Mouse (Mus musculus): ENCODE measurements around the gene Metrnl. TPM values are rescaled to one million over a fixed set of nuclear protein-coding genes. Genes with fewer than 3 reads are reported as not detected.

Gene Metrnl
- polyA plus RNA-seq, 1 experiment from 2014 or later = 6.4 TPM

DNA sequence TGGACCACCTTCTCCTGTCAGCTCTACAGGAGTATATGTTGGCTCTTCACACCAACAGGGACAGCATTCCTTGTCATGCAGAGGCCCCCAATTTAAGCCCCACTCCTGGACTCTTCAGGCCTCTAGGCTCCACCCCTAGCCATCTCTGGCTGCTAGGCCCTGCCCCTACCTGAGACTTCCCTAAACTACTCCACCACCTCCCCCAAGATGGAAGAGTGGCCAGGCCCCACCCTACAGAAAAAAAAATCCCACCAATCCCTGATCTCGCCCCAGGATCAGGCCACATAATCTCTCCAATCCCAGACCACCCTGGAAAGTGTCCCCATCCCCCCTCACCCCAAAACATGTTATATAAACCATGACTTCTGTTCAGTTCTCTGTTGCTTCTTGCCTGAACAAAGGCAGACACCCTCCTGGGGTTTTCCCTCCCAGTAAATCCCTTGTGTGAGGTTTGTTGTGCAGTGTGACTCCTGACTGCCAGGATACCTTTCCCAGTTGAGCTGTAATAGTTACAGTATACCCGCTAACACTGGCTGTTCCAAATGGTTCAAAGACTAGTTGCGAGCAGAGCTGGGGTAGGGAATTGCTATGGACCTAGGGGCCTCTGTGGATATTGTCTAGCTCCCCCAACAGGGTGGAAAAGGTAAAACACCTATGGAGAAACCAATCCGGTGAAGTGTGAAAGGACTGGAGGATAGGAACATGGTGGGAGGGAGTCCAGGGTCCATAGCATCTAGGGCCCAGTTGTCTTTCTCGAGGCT lies 5.9 kb upstream of the Metrnl start:
- H3K36me3 ChIP-seq = no peaks in the 10 kb centered on the region
- H3K9me3 ChIP-seq = no peaks in the 10 kb centered on the region
- no peaks in the 10 kb centered on the region for H3K4me1 ChIP-seq
- H3K27ac ChIP-seq = no peak overlapping the region
- H3K27me3 ChIP-seq (ENCODE audit: insufficient read depth, poor library complexity, severe bottlenecking) = peaks cover 10% of the 10 kb centered on the region
- no peak overlapping the region for H3K4me3 ChIP-seq
- DNase-seq (ENCODE audit: low spot score) = no peak
- whole genome bisulfite sequencing = 76% methylated on average over 5 of the region's 5 CpGs

DNA sequence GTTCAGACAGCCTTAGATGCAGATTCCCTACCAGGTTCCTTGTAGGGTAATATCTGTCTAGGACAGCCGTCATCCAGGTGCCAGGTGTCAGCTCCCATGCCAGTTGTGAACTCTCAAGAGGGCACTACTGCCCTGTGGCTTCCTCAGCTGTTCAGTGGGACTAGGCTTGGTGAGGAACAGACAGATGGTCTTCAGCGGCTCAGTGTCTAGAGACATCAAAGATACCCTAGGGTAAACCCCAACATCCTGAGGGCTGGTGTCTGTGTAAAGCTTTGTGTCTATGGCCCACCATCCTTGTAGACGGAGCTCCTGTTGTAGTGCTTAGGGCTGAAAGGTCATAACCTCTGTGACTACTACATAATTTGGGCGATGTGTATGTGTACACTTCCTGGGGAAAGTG lies 4.1 kb upstream of the Metrnl start:
- no peak for DNase-seq (ENCODE audit: low spot score)
- no peaks in the 10 kb centered on the region for H3K36me3 ChIP-seq
- no peaks in the 10 kb centered on the region for H3K9me3 ChIP-seq
- H3K4me1 ChIP-seq = no peaks in the 10 kb centered on the region
- no peak overlapping the region for H3K27ac ChIP-seq
- 71% methylated on average over 4 of the region's 4 CpGs for WGBS
- no peak overlapping the region for H3K4me3 ChIP-seq
- peaks cover 21% of the 10 kb centered on the region for H3K27me3 ChIP-seq (ENCODE audit: insufficient read depth, poor library complexity, severe bottlenecking)

DNA sequence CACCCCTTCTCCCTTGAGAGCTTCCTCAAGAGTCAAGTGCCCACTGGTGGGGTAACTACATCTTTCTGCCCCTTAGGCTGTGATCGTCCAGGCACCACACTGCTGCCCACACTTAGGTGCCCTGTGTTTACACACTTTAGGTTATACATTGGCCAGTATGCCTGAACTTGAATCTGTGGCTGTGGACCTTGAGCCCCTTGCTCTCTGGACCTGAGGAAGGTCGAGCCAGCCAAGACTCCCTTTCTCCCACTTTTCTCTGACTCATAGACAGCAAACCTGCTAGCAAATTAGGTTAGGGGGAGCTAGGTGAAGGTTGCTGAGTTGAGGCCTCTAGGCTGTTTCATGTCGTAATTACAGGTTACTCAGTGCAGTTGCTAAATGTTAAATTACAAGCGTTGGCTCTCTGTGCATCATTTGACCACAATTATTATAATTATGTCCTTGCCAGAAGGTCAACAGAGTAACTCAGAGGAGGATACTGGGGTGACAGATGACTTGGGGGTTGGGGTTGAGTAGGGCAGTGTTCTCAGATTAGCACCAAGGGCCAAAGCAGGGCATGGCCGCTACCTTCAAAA lies 2.9 kb upstream of the Metrnl start:
- peaks cover 31% of the 10 kb centered on the region for H3K27me3 ChIP-seq (ENCODE audit: insufficient read depth, poor library complexity, severe bottlenecking)
- H3K4me1 ChIP-seq = peaks cover 9% of the 10 kb centered on the region; the same call in 1 of the 2 replicates
- H3K4me3 ChIP-seq = no peak overlapping the region
- H3K27ac ChIP-seq = no peak overlapping the region
- WGBS = 69% methylated on average over 5 of the region's 5 CpGs
- no peaks in the 10 kb centered on the region for H3K9me3 ChIP-seq
- no peak for DNase-seq (ENCODE audit: low spot score)
- no peaks in the 10 kb centered on the region for H3K36me3 ChIP-seq

DNA sequence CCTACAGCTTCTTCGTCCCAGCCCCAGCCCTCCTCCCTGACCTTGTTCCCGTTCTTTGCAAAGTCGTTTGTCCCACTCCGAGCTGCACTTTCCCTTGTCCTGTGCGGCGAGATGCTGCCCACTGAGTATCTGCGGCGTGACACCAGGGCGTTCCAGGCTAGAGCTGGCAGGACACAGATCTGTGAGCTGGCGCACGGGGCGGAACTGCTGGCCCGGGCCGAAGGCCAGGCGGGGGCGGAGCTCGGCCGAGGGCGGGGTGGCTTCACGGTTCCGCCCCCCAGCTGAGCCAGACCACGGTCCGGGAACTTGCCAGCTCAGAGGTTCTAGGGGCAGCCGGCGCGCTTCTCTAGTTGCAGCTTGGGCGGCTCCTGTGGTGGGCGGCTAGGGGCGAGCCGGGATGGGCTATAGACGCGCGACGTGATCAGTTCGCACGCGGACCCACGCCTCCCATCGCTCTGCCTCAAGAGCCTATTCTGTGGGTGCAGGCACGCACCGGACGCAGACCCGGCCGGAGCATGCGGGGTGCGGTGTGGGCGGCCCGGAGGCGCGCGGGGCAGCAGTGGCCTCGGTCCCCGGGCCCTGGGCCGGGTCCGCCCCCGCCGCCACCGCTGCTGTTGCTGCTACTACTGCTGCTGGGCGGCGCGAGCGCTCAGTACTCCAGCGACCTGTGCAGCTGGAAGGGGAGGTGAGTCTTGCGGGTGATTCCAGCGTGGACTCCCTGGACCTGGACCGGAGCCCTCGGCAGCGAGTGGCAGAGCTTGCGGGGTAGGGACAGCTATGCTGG lies 959 bp downstream of the Metrnl start:
- DNase-seq (ENCODE audit: low spot score) = peak; percentile 90
- Histone ChIP-seq H3K27ac (peak overlapping the region; percentile 75), H3K9me3 (no peaks in the 10 kb centered on the region), H3K4me1 (peaks cover 14% of the 10 kb centered on the region; the same call in 1 of the 2 replicates), H3K27me3 (ENCODE audit: insufficient read depth, poor library complexity, severe bottlenecking) (peaks cover 58% of the 10 kb centered on the region), H3K4me3 (peak overlapping the region; percentile 76), H3K36me3 (no peaks in the 10 kb centered on the region)
- under 1% methylated on average over 69 of the region's 69 CpGs for WGBS

DNA sequence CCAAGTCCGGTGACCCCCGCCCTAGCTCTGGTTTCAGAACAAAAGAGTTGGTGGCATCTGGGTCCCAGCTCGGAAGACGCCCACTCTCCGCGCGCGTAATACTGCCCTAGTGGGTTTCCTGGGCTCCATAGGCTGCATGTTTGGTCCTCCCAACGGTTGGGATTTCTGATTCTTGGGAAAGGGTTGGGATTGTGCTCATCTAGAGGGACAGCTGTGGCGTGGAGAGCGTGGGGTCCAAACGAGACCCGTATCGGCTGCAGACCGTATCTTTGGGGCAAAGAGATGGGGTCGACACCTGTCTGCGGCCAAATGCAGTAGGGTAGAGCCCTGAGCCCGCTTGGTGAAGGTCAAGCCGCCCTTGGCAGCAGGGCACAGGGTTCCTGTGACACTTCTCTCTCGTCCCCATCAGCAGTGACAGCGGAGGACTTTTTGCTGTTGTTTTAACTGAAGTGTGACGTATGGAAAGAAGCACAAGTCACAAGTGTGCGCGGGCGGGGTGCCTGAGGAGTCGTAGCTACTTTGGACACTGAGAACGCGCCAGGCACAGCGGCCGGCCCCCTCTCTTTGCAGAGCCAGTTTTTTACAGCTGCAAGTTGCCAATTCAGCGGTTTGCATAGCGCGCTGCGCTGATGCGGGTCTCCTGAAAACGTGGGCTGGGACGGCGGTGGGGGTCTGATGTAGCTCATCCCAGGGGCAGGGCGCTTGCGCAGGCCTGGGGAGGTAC lies 1.7 kb downstream of the Metrnl start:
- H3K36me3 ChIP-seq = no peaks in the 10 kb centered on the region
- H3K4me1 ChIP-seq = peaks cover 14% of the 10 kb centered on the region; the same call in 1 of the 2 replicates
- H3K27me3 ChIP-seq (ENCODE audit: insufficient read depth, poor library complexity, severe bottlenecking) = peaks cover 65% of the 10 kb centered on the region
- H3K9me3 ChIP-seq = no peaks in the 10 kb centered on the region
- peak overlapping the region; percentile 76 for H3K4me3 ChIP-seq
- 2% methylated on average over 40 of the region's 40 CpGs for WGBS
- DNase-seq (ENCODE audit: low spot score) = no peak
- H3K27ac ChIP-seq = peak overlapping the region; percentile 75

DNA sequence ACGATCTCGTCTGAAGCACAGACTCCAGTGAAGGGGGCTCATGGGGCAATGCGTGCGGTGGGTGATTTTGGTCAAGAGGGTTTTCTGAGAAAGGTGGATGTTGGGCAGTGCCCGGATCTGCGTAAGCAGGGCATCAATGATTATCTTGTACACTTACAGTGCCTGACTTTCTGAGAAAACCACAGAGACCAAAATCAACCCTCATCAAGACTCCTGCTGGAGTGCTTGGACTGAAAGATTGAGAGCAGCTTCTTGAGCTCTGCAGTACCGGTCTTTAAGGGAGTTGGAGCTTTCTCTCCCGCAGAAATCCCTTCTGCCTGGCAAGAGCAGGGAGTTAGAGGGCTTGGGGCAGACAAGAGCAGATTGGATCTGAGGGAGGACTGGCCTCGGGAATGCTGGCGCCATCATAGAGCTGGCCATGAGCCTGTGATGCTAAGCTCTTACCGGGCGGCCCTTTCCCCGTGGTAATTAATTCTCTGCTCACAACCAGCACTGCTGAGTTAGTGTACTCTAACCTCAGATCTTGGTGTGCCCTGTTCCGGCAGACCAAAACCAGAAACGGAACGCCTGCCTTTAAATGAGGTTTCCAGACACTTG lies 2.4 kb downstream of the Metrnl start:
- Histone ChIP-seq H3K4me1 (peaks cover 14% of the 10 kb centered on the region; the same call in 1 of the 2 replicates), H3K27ac (no peak overlapping the region), H3K27me3 (ENCODE audit: insufficient read depth, poor library complexity, severe bottlenecking) (peaks cover 71% of the 10 kb centered on the region), H3K9me3 (no peaks in the 10 kb centered on the region), H3K4me3 (peak overlapping the region; percentile 76), H3K36me3 (no peaks in the 10 kb centered on the region)
- DNase-seq (ENCODE audit: low spot score) = no peak
- 19% methylated on average over 16 of the region's 16 CpGs for WGBS

DNA sequence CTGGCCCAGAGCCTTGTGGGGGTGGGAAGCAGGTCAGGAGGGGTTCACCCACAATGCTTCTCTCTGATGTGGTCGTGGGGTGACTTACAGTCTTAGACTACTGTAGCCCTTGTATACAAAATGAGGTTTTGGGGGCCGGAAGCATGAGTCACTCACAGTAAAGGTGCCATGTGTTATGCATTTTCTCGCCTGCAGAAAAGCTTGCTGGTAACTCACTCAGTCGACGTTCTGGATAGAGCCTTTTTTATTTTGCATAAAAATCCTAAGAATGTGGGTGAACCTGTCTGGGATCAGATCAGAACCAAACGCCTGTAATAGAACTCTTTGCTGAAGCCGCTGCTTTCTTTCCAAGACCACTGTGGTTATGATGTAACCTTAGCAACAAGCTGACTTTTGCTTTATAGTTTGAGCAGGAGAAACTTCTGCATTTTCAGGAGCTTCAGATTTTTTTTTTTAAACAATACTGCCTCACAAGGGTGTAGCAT lies 5.2 kb downstream of the Metrnl start:
- no peaks in the 10 kb centered on the region for H3K9me3 ChIP-seq

DNA sequence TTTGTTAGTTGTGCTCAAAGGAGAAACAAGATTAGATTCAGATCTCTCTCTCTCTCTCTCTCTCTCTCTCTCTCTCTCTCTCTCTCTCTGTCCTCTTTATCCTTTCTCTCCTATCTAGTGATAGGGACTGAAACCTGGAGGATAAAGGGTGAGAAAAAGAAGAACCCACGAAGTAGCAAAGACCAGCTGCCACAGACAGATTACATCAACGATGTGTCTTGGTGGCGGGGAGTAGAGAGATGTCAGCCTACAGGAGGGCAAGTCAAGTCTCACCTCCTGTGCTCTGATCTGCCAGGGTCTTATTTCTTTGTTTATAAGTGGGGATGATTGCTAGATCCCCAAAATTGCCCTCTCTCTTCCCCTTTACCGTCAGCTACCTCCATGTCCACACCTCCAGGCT lies 7.9 kb downstream of the Metrnl start:
- H3K27ac ChIP-seq = no peak overlapping the region
- H3K4me1 ChIP-seq = no peaks in the 10 kb centered on the region
- H3K27me3 ChIP-seq (ENCODE audit: insufficient read depth, poor library complexity, severe bottlenecking) = peaks cover 46% of the 10 kb centered on the region
- WGBS = 44% methylated on average over 4 of the region's 4 CpGs
- H3K36me3 ChIP-seq = no peaks in the 10 kb centered on the region
- no peak overlapping the region for H3K4me3 ChIP-seq
- DNase-seq (ENCODE audit: low spot score) = no peak
- no peaks in the 10 kb centered on the region for H3K9me3 ChIP-seq

More for the DNA sequence above, 5.2 kb downstream of the Metrnl start:
- 41% methylated on average over 7 of the region's 7 CpGs for WGBS
- Histone ChIP-seq H3K27me3 (ENCODE audit: insufficient read depth, poor library complexity, severe bottlenecking) (peaks cover 65% of the 10 kb centered on the region), H3K27ac (no peak overlapping the region), H3K4me1 (peaks cover 14% of the 10 kb centered on the region; the same call in 1 of the 2 replicates), H3K4me3 (no peak overlapping the region), H3K36me3 (no peaks in the 10 kb centered on the region)
- DNase-seq (ENCODE audit: low spot score) = no peak

DNA sequence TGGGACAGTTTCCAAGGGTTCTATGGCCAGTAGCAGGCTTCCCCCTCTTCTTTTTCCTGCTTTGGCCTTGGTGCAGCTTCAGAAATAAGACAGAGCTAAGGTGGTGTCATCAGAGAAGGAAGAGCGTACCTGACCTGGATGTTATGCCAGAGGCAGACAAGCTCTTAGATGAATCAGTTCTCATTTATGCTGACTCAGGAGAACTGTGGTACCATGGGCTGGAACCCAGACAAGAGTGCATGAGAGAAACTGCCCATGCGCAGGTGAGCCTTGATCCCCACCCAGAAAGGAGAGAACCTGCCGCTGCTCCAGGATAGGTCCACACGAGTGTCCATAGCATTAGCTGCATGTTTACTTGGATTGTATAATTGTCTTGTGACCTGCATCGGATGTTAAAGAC lies 8.9 kb downstream of the Metrnl start:
- no peak overlapping the region for H3K4me3 ChIP-seq
- no peak overlapping the region for H3K27ac ChIP-seq
- no peaks in the 10 kb centered on the region for H3K9me3 ChIP-seq
- H3K4me1 ChIP-seq = no peaks in the 10 kb centered on the region
- no peaks in the 10 kb centered on the region for H3K36me3 ChIP-seq
- WGBS = 89% methylated on average over 5 of the region's 5 CpGs
- peaks cover 36% of the 10 kb centered on the region for H3K27me3 ChIP-seq (ENCODE audit: insufficient read depth, poor library complexity, severe bottlenecking)
- DNase-seq (ENCODE audit: low spot score) = no peak

DNA sequence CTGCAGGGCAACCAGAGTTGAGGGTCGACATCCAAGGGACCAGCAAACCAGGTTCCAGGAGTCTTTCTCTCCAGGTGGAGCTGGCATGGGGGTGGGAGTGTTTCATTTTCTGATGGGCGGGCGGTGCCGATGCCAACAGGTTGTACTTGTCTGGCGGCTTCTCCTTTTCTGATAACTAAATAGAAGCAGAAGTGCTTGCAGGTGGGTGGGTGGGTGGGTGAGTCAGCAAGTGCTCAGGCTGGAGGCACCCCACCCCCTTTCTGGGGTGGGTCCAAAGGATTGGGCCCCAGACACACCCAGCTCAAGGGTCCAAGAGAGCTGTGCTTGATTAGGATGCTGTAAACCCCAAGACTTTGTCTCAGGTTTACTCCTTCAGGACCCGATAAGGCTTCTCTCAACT lies 11.6 kb downstream of the Metrnl start:
- H3K4me1 ChIP-seq = no peaks in the 10 kb centered on the region
- 85% methylated on average over 6 of the region's 6 CpGs for WGBS
- no peak overlapping the region for H3K27ac ChIP-seq
- H3K9me3 ChIP-seq = no peaks in the 10 kb centered on the region
- H3K27me3 ChIP-seq (ENCODE audit: insufficient read depth, poor library complexity, severe bottlenecking) = peaks cover 20% of the 10 kb centered on the region; the same call in 1 of the 2 replicates
- peaks cover 6% of the 10 kb centered on the region; the same call in 1 of the 2 replicates for H3K36me3 ChIP-seq
- H3K4me3 ChIP-seq = no peak overlapping the region
- DNase-seq (ENCODE audit: low spot score) = no peak

DNA sequence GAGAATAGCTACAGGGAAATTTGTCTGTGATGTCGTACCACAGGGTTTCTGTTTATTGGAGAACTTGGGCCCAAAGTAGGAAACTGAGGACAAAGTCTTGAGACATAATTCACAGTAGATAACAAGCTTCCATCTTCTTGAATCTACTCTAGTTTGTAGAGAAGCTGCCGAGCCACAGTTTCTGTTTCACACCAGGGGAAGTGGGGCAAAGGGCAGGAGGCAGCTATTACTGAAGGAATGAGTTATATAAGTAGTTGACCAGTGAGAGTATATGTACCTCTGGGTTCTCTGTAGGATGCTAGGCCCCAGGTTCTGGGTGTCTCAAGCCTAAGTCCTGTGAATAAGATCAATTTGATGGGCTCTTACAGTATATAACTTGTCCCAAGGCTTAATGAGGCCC lies 12.2 kb downstream of the Metrnl start:
- DNase-seq (ENCODE audit: low spot score) = no peak
- Histone ChIP-seq H3K27ac (no peak overlapping the region), H3K4me3 (no peak overlapping the region), H3K4me1 (no peaks in the 10 kb centered on the region), H3K9me3 (no peaks in the 10 kb centered on the region), H3K36me3 (peaks cover 6% of the 10 kb centered on the region; the same call in 1 of the 2 replicates), H3K27me3 (ENCODE audit: insufficient read depth, poor library complexity, severe bottlenecking) (0 out of 2 replicates have a peak, but pooled peaks cover 15% of the 10 kb centered on the region)
- WGBS = 83% methylated on average over 2 of the region's 2 CpGs

Data from heart, embryonic 10.5 days (tissue).